Mouse (Mus musculus): Measurements from ENCODE around the gene Fpr1.

GRCm38 (mm10) chr17:17896039-17896438 lies 12.3 kb upstream of the Fpr1 start:
- TF ChIP-seq CTCF (IDR thresholded peaks at IDR 0.05; ENCODE audit: low read depth, low read length) (0 out of 2 replicates have a peak, but pooled peaks have one; percentile 14), TAL1 (conservative IDR thresholded peaks at IDR 0.05; ENCODE audit: low read depth, low read length) (no peak), POLR2AphosphoS5 (IDR thresholded peaks at IDR 0.05; ENCODE audit: insufficient replicate concordance, low read depth, low read length) (no peak)

All from G1E (cell line).